Mouse (Mus musculus) hindbrain, embryonic 16.5 days (tissue): Measurements from ENCODE around the gene Mfap4. TPM values are rescaled to one million over a fixed set of nuclear protein-coding genes. Genes with fewer than 3 reads are reported as not detected.

ENCODE experiments used
- ATAC-seq: fragments of 200-750 bp; cut with Nextera tagmentation; 2 replicates; pipeline ENCODE4 v1.8.0; 2017; ENCODE audit warnings: moderate TSS enrichment, moderate library complexity
- H3K27ac ChIP-seq: fragments of 300-500 bp; sonication (generic); 2 replicates; pipeline ENCODE4 v1.5.1; 2014; ENCODE audit warnings: low read depth, mild to moderate bottlenecking, control low read depth, low read length, moderate library complexity
- H3K27me3 ChIP-seq: fragments of 300-500 bp; sonication (generic); replicated peaks from 2 replicates; pipeline ENCODE4 v1.6.1; 2014; ENCODE audit warnings: low read length; ENCODE audit not compliant: control insufficient read depth, insufficient read depth
- H3K36me3 ChIP-seq: fragments of 300-500 bp; sonication (generic); 2 replicates; pipeline ENCODE4 v1.6.1; 2014; ENCODE audit warnings: mild to moderate bottlenecking, low read length, moderate library complexity, mixed read lengths; ENCODE audit not compliant: control insufficient read depth, insufficient read depth
- H3K4me1 ChIP-seq: fragments of 300-500 bp; sonication (generic); 2 replicates; pipeline ENCODE4 v1.6.1; 2014; ENCODE audit warnings: low read depth, low read length; ENCODE audit not compliant: control insufficient read depth, insufficient read depth
- H3K4me2 ChIP-seq: fragments of 300-500 bp; sonication (generic); 2 replicates; pipeline ENCODE4 v1.6.1; 2014; ENCODE audit warnings: mild to moderate bottlenecking, low read length, control low read depth, moderate library complexity
- H3K4me3 ChIP-seq: fragments of 300-500 bp; sonication (generic); 2 replicates; pipeline ENCODE4 v1.5.1; 2014; ENCODE audit warnings: mild to moderate bottlenecking, low read length, control low read depth, moderate library complexity
- H3K9ac ChIP-seq: fragments of 300-500 bp; sonication (generic); 2 replicates; pipeline ENCODE4 v1.6.1; 2014; ENCODE audit warnings: low read depth, mild to moderate bottlenecking, control low read depth, low read length, moderate library complexity
- H3K9me3 ChIP-seq: fragments of 300-500 bp; sonication (generic); 2 replicates; pipeline ENCODE4 v1.6.1; 2014; ENCODE audit warnings: mild to moderate bottlenecking, low read length, moderate library complexity; ENCODE audit not compliant: control insufficient read depth
- WGBS: fragments of 180-500 bp; shearing (Covaris S2); extraction: QIAGEN DNeasy Blood & Tissue Kit; methylation state at CpG from one replicate; pipeline ENCODE4 v1.1.7; 2014; 5-methylcytosine and 5-hydroxymethylcytosine counted together
- polyA plus RNA-seq: library from polyadenylated mRNA; unstranded; fragments of >200 nt; fragmentation: Nextera tagmentation; extraction: Ambion mirVana; gene quantifications from 2 replicates; pipeline ENCODE4 v1.2.1, GENCODE M21; 2015

Gene Mfap4
- polyA plus RNA-seq, 1 experiment from 2014 or later = 49.6 TPM

GRCm38 (mm10) chr11:61495528-61495927, 10.3 kb downstream of the Mfap4 start:
- Histone ChIP-seq H3K9ac (no peak overlapping the region), H3K9me3 (no peaks in the 10 kb centered on the region), H3K27me3 (no peaks in the 10 kb centered on the region), H3K4me3 (no peak overlapping the region), H3K4me2 (no peak overlapping the region), H3K4me1 (peaks cover 9% of the 10 kb centered on the region), H3K36me3 (peaks cover 13% of the 10 kb centered on the region), H3K27ac (no peak overlapping the region)
- 85% methylated on average over 2 of the region's 2 CpGs for WGBS
- ATAC-seq = no peak

GRCm38 (mm10) chr11:61497490-61497889, 12.3 kb downstream of the Mfap4 start:
- Histone ChIP-seq H3K9ac (no peak overlapping the region), H3K4me1 (peaks cover 8% of the 10 kb centered on the region), H3K4me3 (no peak overlapping the region), H3K36me3 (peaks cover 3% of the 10 kb centered on the region; the same call in 1 of the 2 replicates), H3K4me2 (no peak overlapping the region), H3K9me3 (no peaks in the 10 kb centered on the region), H3K27ac (no peak overlapping the region), H3K27me3 (no peaks in the 10 kb centered on the region)
- 74% methylated on average over 1 of the region's 1 CpGs for WGBS
- ATAC-seq = no peak

- Histone ChIP-seq H3K27me3 (no peaks in the 10 kb centered on the region), H3K27ac (no peak overlapping the region), H3K4me1 (peaks cover 5% of the 10 kb centered on the region), H3K9ac (no peak overlapping the region), H3K36me3 (no peaks in the 10 kb centered on the region), H3K4me3 (no peak overlapping the region), H3K9me3 (no peaks in the 10 kb centered on the region), H3K4me2 (no peak overlapping the region)
- 89% methylated on average over 6 of the region's 6 CpGs for WGBS
- ATAC-seq = no peak
Observed at GRCm38 (mm10) chr11:61498736-61499504, 13.7 kb downstream of the Mfap4 start.

- Histone ChIP-seq H3K27ac (peak overlapping the region; percentile 93), H3K27me3 (no peaks in the 10 kb centered on the region), H3K9ac (peak overlapping the region; percentile 61; the same call in 1 of the 2 replicates), H3K36me3 (no peaks in the 10 kb centered on the region), H3K9me3 (no peaks in the 10 kb centered on the region), H3K4me1 (peaks cover 22% of the 10 kb centered on the region), H3K4me2 (peak overlapping the region; percentile 66), H3K4me3 (no peak overlapping the region)
- 72% methylated on average over 8 of the region's 8 CpGs for WGBS
- no peak for ATAC-seq
Observed at GRCm38 (mm10) chr11:61503933-61504332, 18.7 kb downstream of the Mfap4 start.

GRCm38 (mm10) chr11:61504713-61505257, 19.6 kb downstream of the Mfap4 start, which contains the start of gene B9d1:
Gene B9d1 (plus strand): TSS chr11:61505144.
- ATAC-seq = peak; percentile 96
- Histone ChIP-seq H3K9ac (peak within 1 kb of the TSS; percentile 61), H3K4me3 (peak within 1 kb of the TSS; percentile 57), H3K4me1 (peaks cover 22% of the 10 kb centered on the region), H3K36me3 (0 out of 2 replicates have a peak, but pooled peaks cover 4% of the 10 kb centered on the region), H3K9me3 (no peaks in the 10 kb centered on the region), H3K27me3 (no peaks in the 10 kb centered on the region), H3K27ac (peak within 1 kb of the TSS; percentile 93), H3K4me2 (peak within 1 kb of the TSS; percentile 66)
- WGBS = under 1% methylated on average over 39 of the region's 39 CpGs

GRCm38 (mm10) chr11:61514953-61515352, 29.7 kb downstream of the Mfap4 start:
- 36% methylated on average over 3 of the region's 3 CpGs for WGBS
- Histone ChIP-seq H3K27me3 (no peaks in the 10 kb centered on the region), H3K4me3 (no peak overlapping the region), H3K4me1 (no peaks in the 10 kb centered on the region), H3K9ac (no peak overlapping the region), H3K9me3 (no peaks in the 10 kb centered on the region), H3K36me3 (peaks cover 25% of the 10 kb centered on the region), H3K4me2 (no peak overlapping the region), H3K27ac (no peak overlapping the region)
- ATAC-seq = no peak

- H3K4me1 ChIP-seq = no peaks in the 10 kb centered on the region
- no peak overlapping the region for H3K4me2 ChIP-seq
- H3K4me3 ChIP-seq = no peak overlapping the region
- no peaks in the 10 kb centered on the region for H3K27me3 ChIP-seq
- peaks cover 33% of the 10 kb centered on the region for H3K36me3 ChIP-seq
- H3K27ac ChIP-seq = no peak overlapping the region
- no peak for ATAC-seq
- no peak overlapping the region for H3K9ac ChIP-seq
- H3K9me3 ChIP-seq = no peaks in the 10 kb centered on the region
- 77% methylated on average over 1 of the region's 1 CpGs for WGBS
Observed at GRCm38 (mm10) chr11:61517971-61518370, 32.7 kb downstream of the Mfap4 start.

- Histone ChIP-seq H3K9me3 (no peaks in the 10 kb centered on the region), H3K27ac (no peak overlapping the region), H3K4me3 (no peak overlapping the region), H3K36me3 (peaks cover 37% of the 10 kb centered on the region), H3K4me2 (no peak overlapping the region), H3K27me3 (no peaks in the 10 kb centered on the region), H3K4me1 (no peaks in the 10 kb centered on the region), H3K9ac (no peak overlapping the region)
- no peak for ATAC-seq
- WGBS = 91% methylated on average over 3 of the region's 3 CpGs
Observed at GRCm38 (mm10) chr11:61518871-61519270, 33.6 kb downstream of the Mfap4 start.

GRCm38 (mm10) chr11:61519484-61520107, 34.4 kb downstream of the Mfap4 start:
- 81% methylated on average over 3 of the region's 3 CpGs for WGBS
- Histone ChIP-seq H3K27ac (no peak overlapping the region), H3K36me3 (peaks cover 34% of the 10 kb centered on the region), H3K4me1 (no peaks in the 10 kb centered on the region), H3K4me3 (no peak overlapping the region), H3K27me3 (no peaks in the 10 kb centered on the region), H3K9me3 (no peaks in the 10 kb centered on the region), H3K4me2 (no peak overlapping the region), H3K9ac (no peak overlapping the region)
- ATAC-seq = no peak
